Mouse (Mus musculus) brain, adult 2 months (tissue): Measurements from ENCODE around the gene D430041D05Rik.

Source experiments
- DNase-seq: peaks from one replicate; pipeline ENCODE4 v3.0.0; 2011; ENCODE audit warnings: low read depth, low spot score

Gene D430041D05Rik

DNA sequence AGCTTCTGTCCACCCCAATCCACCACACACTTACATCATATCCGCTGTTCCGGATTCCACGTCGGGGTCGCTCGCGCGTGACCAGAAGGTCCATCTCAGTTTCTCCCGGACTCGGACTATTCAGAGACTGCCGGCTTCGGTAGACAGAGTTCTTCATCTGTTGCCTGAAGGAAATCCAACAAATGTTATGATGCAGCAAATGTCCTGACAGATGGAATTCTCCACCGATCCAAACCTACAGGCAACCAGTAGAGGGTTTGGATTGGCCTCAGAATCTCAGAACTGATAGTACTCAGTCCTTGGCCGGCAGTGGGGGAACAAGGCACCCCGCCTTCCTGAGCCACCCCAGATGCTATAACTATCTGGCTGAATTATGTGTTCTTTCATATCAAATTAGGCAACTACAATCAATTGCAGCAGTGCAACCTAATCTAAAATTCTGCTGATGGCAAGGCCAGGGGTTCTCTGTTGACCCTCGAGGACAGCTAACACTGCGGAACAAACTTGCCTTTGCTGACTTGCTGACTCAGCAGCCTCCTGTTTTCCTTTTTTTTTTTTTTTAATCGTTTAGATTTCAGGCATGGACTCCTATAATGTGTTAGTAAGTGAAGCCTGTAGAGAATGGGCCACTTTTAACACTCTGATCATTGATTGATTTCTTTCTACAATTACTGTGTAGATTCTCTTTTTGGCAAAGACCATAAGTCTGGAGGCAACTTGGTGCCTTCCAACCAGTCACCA, 218.2 kb downstream of the D430041D05Rik start:
- peak; percentile 96 for DNase-seq

DNA sequence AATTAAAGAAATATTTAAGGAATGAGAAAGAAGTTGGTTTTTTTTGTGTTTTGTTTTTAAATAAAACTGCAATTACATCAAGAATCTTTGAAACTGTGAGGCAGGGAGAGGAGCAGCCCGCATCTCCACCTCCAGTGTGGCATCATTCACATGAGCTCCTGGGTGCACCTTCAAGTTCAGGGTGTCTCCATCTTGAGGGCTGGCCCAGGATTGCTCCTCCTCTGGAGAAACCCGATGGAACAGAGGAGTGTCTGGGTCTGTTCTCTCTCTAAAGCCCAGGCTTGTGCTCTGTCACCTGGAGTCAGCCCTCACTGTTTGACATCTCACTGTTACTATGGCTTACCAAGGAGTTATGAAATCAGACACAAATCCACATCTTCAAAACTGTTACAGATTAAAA, 219.1 kb downstream of the D430041D05Rik start:
- DNase-seq = peak; percentile 51

GRCm38 (mm10) chr2:104188859-104189258, 222.0 kb downstream of the D430041D05Rik start:
- peak; percentile 93 for DNase-seq

DNA sequence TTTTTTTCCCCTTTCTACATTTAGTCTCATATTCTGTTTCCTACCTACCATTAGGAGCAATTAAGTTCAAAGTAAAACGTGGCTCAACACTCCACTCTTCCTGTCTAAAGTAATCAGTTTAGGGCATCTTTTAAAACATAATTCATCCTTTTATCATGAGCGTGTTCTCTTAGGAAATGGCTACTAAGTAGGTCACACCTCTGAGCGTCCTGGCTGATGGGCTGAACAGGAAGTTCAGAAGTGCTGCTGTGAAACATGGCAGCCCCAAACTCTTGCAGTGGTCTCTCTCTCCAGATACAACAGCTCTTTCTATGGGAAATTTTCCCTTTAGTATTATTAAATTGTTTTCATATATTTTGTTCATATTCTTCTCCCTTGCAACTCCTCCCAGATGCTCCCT, 223.7 kb downstream of the D430041D05Rik start:
- no peak for DNase-seq

GRCm38 (mm10) chr2:104185616-104186015, 225.2 kb downstream of the D430041D05Rik start:
- DNase-seq = peak; percentile 82

- DNase-seq = no peak
These were observed 226.5 kb downstream of the D430041D05Rik start for GRCm38 (mm10) chr2:104184296-104184695.

DNA sequence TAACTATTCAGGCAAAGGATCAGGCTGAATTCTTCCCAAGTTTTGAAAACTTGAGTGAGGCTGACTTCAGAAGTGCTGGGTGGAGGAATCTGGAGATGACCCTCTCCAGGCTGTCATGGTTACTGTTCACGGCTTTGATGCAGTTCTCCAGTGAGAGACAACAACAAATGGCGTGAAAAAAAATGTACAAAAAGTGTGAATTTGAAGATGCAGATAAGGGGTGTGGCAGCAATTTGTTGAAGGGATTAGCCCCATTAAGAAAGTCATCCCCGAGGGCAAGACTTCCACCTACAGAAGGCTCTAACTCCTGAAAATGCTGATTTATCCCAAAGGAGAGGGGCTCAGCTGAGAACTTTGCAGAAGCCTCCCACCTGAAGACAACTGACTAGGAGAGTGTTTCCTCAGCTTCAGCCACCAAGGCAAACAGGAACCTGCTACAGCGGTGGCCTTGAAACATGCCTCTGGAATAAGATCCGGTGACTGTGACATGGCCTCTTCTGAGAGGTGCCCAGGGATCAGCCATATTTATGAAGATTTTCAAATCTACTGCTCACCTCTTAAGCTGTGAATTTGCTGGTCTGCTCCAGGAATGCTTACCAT, 227.5 kb downstream of the D430041D05Rik start:
- DNase-seq = no peak

DNA sequence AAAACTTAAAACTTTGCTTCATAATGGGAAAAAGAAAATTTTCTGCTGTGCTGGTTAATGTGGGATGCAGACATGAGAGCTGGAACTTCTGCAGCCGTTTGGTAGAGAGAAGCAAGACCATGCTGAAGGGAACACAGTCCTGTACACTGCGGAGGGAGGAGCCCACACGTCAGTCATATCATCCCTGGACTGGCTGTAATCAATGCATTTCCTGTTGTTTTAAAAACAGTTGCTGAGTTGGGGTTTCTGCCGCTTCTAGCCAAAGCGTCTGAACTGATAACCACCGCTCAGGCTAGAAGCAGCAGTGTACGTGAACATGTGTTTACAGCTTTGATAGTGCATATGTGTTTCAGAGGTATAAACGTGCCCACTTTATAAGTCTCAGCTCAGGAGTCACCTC, 231.2 kb downstream of the D430041D05Rik start:
- DNase-seq = no peak

DNA sequence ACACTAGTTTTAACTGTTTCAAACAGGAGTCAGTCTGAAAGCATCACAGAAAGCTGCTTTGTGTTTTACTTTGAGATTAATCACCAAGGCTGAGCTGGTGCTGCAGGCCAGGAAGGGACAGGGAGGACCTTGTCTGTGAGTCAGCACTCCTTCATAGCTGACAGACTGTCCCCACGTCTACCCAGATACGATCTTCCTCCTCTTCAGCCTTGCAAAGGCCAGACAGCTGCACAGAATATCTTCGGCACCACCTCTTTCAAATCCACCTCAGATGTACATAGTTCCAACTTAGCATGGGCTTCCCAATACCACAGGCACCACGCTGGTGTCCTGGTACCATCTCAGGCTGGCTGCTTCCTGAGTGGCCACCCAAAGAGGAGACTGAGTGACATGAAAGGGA, 232.6 kb downstream of the D430041D05Rik start:
- peak; percentile 73 for DNase-seq

DNA sequence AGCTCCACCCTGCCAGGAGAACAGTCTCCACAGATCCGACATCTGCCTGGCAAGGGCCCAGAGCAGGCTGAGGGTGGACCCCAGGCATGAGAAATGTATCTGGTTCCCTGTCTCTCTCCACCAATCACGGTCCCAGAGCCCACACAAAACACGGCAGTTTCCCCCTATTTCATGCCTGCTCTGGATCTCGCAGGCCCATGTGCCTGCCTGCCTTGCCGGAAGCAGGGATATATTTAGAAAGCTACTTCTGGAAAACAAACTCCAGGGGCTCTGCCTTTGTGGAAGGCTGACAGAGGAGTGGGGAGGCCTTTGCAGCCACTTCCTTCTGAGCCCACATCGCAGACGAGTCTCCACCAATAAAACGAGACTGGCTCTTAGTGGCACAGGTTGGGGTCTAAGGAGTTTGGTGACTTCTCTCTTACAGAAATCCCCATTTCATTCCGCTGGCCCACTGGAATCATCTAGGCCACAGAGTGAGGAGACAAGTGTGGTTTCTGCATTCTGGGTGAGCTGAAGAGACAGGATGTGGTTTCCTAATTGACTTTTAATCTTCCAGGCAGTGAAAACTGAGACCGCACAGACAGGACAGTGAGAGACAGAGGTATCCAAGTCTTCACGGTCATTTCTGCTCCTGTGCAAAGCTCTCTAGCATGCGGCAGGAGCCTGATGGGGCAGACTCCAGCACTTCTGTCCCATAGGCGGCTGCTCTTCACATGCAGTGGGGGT, 233.7 kb downstream of the D430041D05Rik start:
- peak; percentile 74 for DNase-seq

- DNase-seq = peak; percentile 56
These were observed 234.4 kb downstream of the D430041D05Rik start for GRCm38 (mm10) chr2:104176166-104176978.

- DNase-seq = peak; percentile 83
These were observed 235.2 kb downstream of the D430041D05Rik start for GRCm38 (mm10) chr2:104175476-104176165.

- DNase-seq = no peak
These were observed 237.4 kb downstream of the D430041D05Rik start for GRCm38 (mm10) chr2:104173431-104173830.

DNA sequence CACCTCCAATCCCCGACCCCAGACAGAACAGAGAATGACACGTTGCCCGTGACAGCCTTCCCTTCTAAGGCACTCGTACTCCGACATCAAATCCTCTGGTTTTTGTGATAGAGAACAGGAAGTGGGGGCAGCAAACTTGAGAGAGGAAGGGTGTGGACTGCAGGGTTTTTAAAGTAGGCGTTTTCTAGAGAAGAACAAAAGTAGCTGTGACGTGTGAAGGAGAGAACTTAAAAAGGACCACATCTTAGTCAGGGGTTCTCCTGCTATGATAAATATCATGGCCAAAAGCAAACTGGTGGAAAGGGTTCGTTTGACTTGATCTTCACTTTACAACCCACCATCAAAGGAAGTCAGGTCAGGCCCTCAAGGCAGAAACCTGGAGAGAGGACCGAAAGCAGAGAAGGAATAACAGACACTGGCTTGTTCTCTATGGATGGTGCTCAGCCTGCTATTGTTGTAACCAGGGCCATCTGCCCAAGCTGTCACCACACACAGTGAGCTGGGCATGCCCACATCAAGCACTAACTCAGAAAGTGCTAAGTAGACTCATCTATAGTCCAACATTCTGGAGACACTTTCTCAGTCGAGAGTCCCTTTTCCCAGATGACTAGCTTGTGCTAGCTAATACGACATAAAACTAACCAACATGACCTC, 238.0 kb downstream of the D430041D05Rik start:
- peak; percentile 74 for DNase-seq

DNA sequence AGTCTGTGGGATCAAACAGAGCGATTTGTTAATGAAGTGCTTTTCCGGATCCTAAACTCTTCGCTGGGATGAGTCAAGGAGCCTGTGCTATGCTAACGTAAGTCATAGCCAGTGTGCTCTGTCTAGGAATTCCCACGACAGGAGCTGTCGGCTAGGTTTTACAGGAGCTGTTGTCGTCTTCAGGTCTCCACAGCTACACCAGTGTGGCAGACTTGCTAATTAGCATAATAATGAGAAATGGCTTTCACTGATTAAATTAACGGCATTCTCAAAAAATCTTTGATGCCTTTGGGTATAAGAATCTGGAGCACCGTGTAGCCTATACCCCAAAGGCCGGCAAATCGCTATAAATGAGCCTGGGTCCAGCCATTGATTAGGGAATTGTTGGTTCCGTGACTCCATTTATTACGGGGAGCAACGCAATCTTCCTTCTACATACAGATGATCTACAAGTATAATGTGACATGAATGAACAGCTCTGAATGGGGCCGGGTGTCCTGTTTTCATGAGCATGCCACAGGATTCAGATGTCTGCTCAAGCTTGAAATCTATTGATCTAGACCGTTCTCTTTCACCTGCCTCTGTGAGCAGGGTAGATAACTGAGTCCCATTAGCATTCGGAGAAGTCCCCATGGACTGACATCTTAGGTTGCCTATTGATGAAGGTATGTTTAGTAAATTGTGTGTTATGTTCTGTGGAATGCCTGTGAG, 242.5 kb downstream of the D430041D05Rik start:
- no peak for DNase-seq

DNA sequence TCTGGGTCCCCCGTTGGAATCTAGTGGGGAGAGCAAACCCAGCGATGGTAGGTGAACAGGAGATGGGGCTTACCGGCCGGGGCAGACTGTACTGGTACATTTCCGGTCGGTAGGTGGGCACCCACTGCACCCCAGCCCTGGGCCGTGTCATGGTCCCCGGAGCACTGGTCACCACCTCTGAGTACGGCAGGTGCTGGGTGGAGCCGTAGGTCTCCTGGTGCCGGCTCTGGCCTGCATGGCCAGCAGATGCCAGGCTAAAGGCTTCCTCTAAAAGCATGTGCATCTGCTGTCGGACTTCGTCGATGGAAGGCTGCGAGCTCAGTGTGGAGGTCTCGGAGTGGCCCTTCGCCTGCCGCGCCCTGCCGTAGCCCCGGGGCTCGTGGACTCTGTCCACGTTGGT, 243.0 kb downstream of the D430041D05Rik start:
- no peak for DNase-seq

- DNase-seq = no peak
These were observed 245.2 kb downstream of the D430041D05Rik start for GRCm38 (mm10) chr2:104165631-104166030.

GRCm38 (mm10) chr2:104163978-104164487, 246.8 kb downstream of the D430041D05Rik start:
- DNase-seq = no peak

GRCm38 (mm10) chr2:104163418-104163817, 247.4 kb downstream of the D430041D05Rik start:
- DNase-seq = no peak

DNA sequence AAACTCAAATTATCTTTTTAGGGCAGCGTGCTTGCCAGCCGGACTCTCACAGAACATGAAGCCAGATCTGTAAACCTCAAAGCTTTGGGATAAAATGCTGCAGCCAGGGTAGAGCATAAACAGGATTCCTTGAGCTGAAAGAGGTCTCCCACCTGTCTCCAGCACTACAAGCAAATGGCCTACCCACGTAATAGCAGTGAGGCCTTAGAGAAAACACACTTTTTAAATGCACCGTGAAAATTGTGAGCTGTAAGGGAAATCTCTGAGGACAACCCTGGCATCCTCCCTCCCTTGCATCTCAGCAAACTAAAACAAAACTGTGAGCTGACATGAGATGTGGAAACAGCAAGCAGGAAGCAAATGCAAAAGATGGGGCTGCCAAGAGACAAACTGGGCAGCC, 253.0 kb downstream of the D430041D05Rik start:
- DNase-seq = no peak
